Mouse (Mus musculus): Measurements from ENCODE around the gene Phf1. TPM values are rescaled to one million over a fixed set of nuclear protein-coding genes. Genes with fewer than 3 reads are reported as not detected.

The Phf1 gene
- polyA plus RNA-seq, 1 experiment: 41.2 TPM

DNA sequence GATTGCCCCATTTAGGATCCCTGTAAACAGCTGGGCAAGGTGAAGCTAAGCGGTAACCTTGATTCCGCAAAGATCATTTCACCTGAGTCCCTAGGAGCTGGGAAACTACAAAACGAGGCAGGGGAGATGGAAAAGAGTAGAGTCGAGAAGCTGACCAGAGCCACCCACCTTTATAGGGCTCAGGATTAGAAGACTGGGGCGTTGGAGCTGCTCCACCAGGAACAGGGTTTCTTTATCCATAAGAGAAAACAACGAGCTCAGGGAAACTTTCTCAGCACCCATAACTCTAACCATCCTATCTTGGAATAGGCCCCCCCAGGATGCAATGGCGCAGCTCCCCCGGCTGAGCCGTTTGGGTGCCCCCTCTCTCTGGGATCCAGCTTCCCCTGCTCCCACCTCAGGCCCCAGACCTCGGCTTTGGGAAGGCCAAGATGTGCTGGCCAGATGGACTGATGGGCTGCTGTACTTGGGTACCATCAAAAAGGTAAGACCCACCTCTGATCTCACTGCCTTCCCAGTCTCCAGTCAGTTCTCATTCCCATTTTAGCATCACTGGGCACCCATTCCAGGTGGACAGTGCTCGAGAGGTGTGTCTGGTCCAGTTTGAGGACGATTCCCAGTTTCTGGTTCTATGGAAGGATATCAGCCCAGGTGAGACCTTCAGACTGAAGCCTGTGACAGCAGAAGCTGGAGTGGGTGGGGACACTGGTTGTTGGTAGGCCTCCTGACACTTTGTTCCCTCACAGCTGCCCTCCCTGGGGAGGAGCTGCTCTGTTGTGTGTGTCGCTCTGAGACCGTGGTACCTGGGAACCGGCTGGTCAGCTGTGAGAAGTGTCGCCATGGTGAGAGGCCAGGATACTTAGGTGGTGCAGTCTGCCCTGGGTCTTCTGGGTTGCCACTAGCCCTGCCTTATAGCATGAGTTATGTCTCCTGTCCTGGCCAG, 1.3 kb downstream of the Phf1 start:
- Histone ChIP-seq H3K27ac (ENCODE audit: insufficient read depth, low read depth, low read length) (no peak overlapping the region), H3K36me3 (ENCODE audit: control insufficient read depth, insufficient read depth, low read length) (no peaks in the 10 kb centered on the region), H3K27me3 (replicated peaks; ENCODE audit: control insufficient read depth, insufficient read depth, low read length) (no peaks in the 10 kb centered on the region), H3K4me3 (ENCODE audit: insufficient read depth, low read depth, low read length) (peak overlapping the region; percentile 79), H3K4me1 (ENCODE audit: control insufficient read depth, insufficient read depth, low read length) (peaks cover 12% of the 10 kb centered on the region)
- 77% methylated on average over 16 of the region's 16 CpGs for WGBS
- TF ChIP-seq CTCF (conservative IDR thresholded peaks at IDR 0.05; ENCODE audit: insufficient read depth, insufficient read length, low read depth, low read length): no peak
- no peak for TF ChIP-seq POLR2A (IDR thresholded peaks at IDR 0.05; ENCODE audit: low read depth, low read length)
- no peak for DNase-seq

GRCm38 (mm10) chr17:26935027-26935426, 2.2 kb downstream of the Phf1 start:
- Histone ChIP-seq H3K27me3 (replicated peaks; ENCODE audit: control insufficient read depth, insufficient read depth, low read length) (no peaks in the 10 kb centered on the region), H3K36me3 (ENCODE audit: control insufficient read depth, insufficient read depth, low read length) (no peaks in the 10 kb centered on the region), H3K4me1 (ENCODE audit: control insufficient read depth, insufficient read depth, low read length) (peaks cover 13% of the 10 kb centered on the region), H3K4me3 (ENCODE audit: insufficient read depth, low read depth, low read length) (no peak overlapping the region), H3K27ac (ENCODE audit: insufficient read depth, low read depth, low read length) (no peak overlapping the region)
- TF ChIP-seq CTCF (conservative IDR thresholded peaks at IDR 0.05; ENCODE audit: insufficient read depth, insufficient read length, low read depth, low read length) (no peak), POLR2A (IDR thresholded peaks at IDR 0.05; ENCODE audit: low read depth, low read length) (no peak)
- WGBS: 93% methylated on average over 9 of the region's 9 CpGs
- no peak for DNase-seq

- Histone ChIP-seq H3K4me3 (ENCODE audit: insufficient read depth, low read depth, low read length) (no peak overlapping the region), H3K27me3 (replicated peaks; ENCODE audit: control insufficient read depth, insufficient read depth, low read length) (no peaks in the 10 kb centered on the region), H3K27ac (ENCODE audit: insufficient read depth, low read depth, low read length) (no peak overlapping the region), H3K4me1 (ENCODE audit: control insufficient read depth, insufficient read depth, low read length) (peaks cover 15% of the 10 kb centered on the region), H3K36me3 (ENCODE audit: control insufficient read depth, insufficient read depth, low read length) (no peaks in the 10 kb centered on the region)
- DNase-seq: no peak
- TF ChIP-seq CTCF (conservative IDR thresholded peaks at IDR 0.05; ENCODE audit: insufficient read depth, insufficient read length, low read depth, low read length): no peak
- TF ChIP-seq POLR2A (IDR thresholded peaks at IDR 0.05; ENCODE audit: low read depth, low read length): no peak
- 82% methylated on average over 12 of the region's 12 CpGs for WGBS
Measured at GRCm38 (mm10) chr17:26936453-26936852, 3.6 kb downstream of the Phf1 start.

DNA sequence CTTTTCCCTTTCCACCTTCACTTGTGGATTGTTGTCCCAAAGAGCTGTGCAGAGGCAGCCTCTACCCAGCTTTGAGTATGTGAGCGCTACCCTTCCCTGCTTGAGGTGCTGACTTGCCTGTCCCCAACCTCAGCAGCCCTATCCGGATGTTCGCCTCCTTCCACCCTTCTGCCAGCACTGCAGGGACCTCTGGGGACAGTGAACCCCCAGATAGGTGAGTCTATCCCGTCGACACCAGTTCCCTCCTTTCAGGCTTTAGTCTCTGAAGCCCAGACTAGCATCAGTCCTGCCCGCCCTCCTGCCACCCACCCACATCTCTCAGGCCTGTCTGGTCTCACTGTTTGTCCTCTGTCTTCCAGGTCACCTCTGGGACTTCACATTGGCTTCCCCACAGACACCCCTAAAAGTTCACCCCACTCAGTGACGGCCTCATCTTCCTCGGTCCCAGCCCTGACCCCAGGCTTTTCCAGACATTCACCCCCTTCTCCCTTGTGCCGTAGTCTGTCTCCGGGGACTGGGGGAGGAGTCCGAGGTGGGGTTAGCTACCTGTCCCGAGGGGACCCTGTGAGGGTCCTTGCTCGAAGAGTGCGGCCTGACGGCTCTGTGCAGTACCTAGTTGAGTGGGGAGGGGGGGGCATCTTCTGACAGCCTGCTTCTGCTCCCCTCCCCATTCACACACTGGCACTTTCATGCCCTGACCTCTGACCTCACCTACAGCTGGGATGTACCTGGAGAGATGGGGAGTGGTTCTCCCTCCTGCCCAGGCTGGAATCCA, 4.3 kb downstream of the Phf1 start:
- Histone ChIP-seq H3K27me3 (replicated peaks; ENCODE audit: control insufficient read depth, insufficient read depth, low read length) (no peaks in the 10 kb centered on the region), H3K4me3 (ENCODE audit: insufficient read depth, low read depth, low read length) (no peak overlapping the region), H3K27ac (ENCODE audit: insufficient read depth, low read depth, low read length) (no peak overlapping the region), H3K4me1 (ENCODE audit: control insufficient read depth, insufficient read depth, low read length) (peaks cover 15% of the 10 kb centered on the region), H3K36me3 (ENCODE audit: control insufficient read depth, insufficient read depth, low read length) (no peaks in the 10 kb centered on the region)
- no peak for DNase-seq
- 85% methylated on average over 15 of the region's 15 CpGs for WGBS
- TF ChIP-seq CTCF (conservative IDR thresholded peaks at IDR 0.05; ENCODE audit: insufficient read depth, insufficient read length, low read depth, low read length) (no peak), POLR2A (IDR thresholded peaks at IDR 0.05; ENCODE audit: low read depth, low read length) (no peak)

- H3K27me3 ChIP-seq (replicated peaks; ENCODE audit: control insufficient read depth, insufficient read depth, low read length): no peaks in the 10 kb centered on the region
- no peaks in the 10 kb centered on the region for H3K36me3 ChIP-seq (ENCODE audit: control insufficient read depth, insufficient read depth, low read length)
- peak overlapping the region; percentile 53 for H3K4me3 ChIP-seq (ENCODE audit: insufficient read depth, low read depth, low read length)
- H3K27ac ChIP-seq (ENCODE audit: insufficient read depth, low read depth, low read length): peak overlapping the region; percentile 72
- peaks cover 15% of the 10 kb centered on the region for H3K4me1 ChIP-seq (ENCODE audit: control insufficient read depth, insufficient read depth, low read length)
- TF ChIP-seq POLR2A (IDR thresholded peaks at IDR 0.05; ENCODE audit: low read depth, low read length): no peak
- no peak for TF ChIP-seq CTCF (conservative IDR thresholded peaks at IDR 0.05; ENCODE audit: insufficient read depth, insufficient read length, low read depth, low read length)
- 41% methylated on average over 16 of the region's 16 CpGs for WGBS
- DNase-seq: no peak
Measured at GRCm38 (mm10) chr17:26937883-26938695, 5.2 kb downstream of the Phf1 start.

GRCm38 (mm10) chr17:26938731-26939130, 5.9 kb downstream of the Phf1 start:
- peaks cover 14% of the 10 kb centered on the region for H3K4me1 ChIP-seq (ENCODE audit: control insufficient read depth, insufficient read depth, low read length)

More at GRCm38 (mm10) chr17:26938731-26939130, 5.9 kb downstream of the Phf1 start:
- Histone ChIP-seq H3K36me3 (ENCODE audit: control insufficient read depth, insufficient read depth, low read length) (no peaks in the 10 kb centered on the region), H3K27ac (ENCODE audit: insufficient read depth, low read depth, low read length) (peak overlapping the region; percentile 72), H3K4me3 (ENCODE audit: insufficient read depth, low read depth, low read length) (peak overlapping the region; percentile 53), H3K27me3 (replicated peaks; ENCODE audit: control insufficient read depth, insufficient read depth, low read length) (no peaks in the 10 kb centered on the region)
- TF ChIP-seq CTCF (conservative IDR thresholded peaks at IDR 0.05; ENCODE audit: insufficient read depth, insufficient read length, low read depth, low read length): no peak
- no peak for TF ChIP-seq POLR2A (IDR thresholded peaks at IDR 0.05; ENCODE audit: low read depth, low read length)
- WGBS: under 1% methylated on average over 22 of the region's 22 CpGs
- DNase-seq: no peak

Measured in kidney, adult 2 months (tissue).